Mouse (Mus musculus): ENCODE results near the gene Zfp110.

- TF ChIP-seq MAX (IDR thresholded peaks at IDR 0.05; ENCODE audit: low read depth) (no peak), TCF12 (IDR thresholded peaks at IDR 0.05; ENCODE audit: insufficient read depth, poor library complexity, severe bottlenecking) (no peak), POLR2A (IDR thresholded peaks at IDR 0.05; ENCODE audit: insufficient read length, low read depth) (no peak), USF1 (IDR thresholded peaks at IDR 0.05; ENCODE audit: low read depth) (no peak), CEBPB (IDR thresholded peaks at IDR 0.05; ENCODE audit: insufficient read depth, poor library complexity, severe bottlenecking) (no peak)
Measured at GRCm38 (mm10) chr7:12835779-12836178, 1.2 kb downstream of the Zfp110 start.

Data from myocyte (in vitro differentiated cells).